ENCODE assay signal across 8 mouse cellular contexts in genomic region chr10:67098408-67099050, GRCm38 (mm10). TPM values are rescaled to one million over a fixed set of nuclear protein-coding genes. Genes with fewer than 3 reads are reported as not detected.
DNase-seq lines count a peak whose midpoint lies in the region; ATAC-seq and TF ChIP-seq lines count a peak whose summit lies in the region.

No protein-coding gene starts in this region.

- intact Hi-C loops in heart, adult 2 months (cut with DNase I): loop anchor here (2.0 to 5.0 kb wide), 2 partner anchors 16 to 89 kb away; no protein-coding TSS in a partner anchor

- H3K36me3 ChIP-seq in heart, embryonic 10.5 days: no peaks in the 10 kb centered on the region
- H3K36me3 ChIP-seq in heart, adult 2 months (ENCODE audit: control insufficient read depth, insufficient read depth, low read length): peaks cover 16% of the 10 kb centered on the region
- H3K36me3 ChIP-seq in forebrain, embryonic 10.5 days (replicated peaks): 0 out of 2 replicates have a peak, but pooled peaks cover 5% of the 10 kb centered on the region
- no peaks in the 10 kb centered on the region for H3K36me3 ChIP-seq in midbrain, embryonic 15.5 days (replicated peaks)

- no peak overlapping the region for H3K9ac ChIP-seq in heart, adult 2 months (ENCODE audit: low read depth, low read length)
- H3K9ac ChIP-seq in midbrain, embryonic 15.5 days: peak overlapping the region; percentile 94

- peaks cover 61% of the 10 kb centered on the region for H3K4me1 ChIP-seq in heart, embryonic 10.5 days
- peaks cover 29% of the 10 kb centered on the region for H3K4me1 ChIP-seq in heart, adult 2 months (ENCODE audit: control insufficient read depth, insufficient read depth, low read length)
- peaks cover 70% of the 10 kb centered on the region for H3K4me1 ChIP-seq in forebrain, embryonic 10.5 days
- peaks cover 64% of the 10 kb centered on the region for H3K4me1 ChIP-seq in midbrain, embryonic 15.5 days

- DNase-seq in heart, embryonic 10.5 days (ENCODE audit: low spot score): no peak
- DNase-seq in heart, adult 2 months: no peak
- no peak for DNase-seq in forebrain, embryonic 10.5 days (ENCODE audit: extremely low spot score, low spot score)
- DNase-seq in kidney, postnatal 25 days: peak; percentile 41 to 78
- DNase-seq in urinary bladder, adult 18-20 months (ENCODE audit: low spot score in 2 of 2): no peak
- DNase-seq in left cerebral cortex, adult 11 months (ENCODE audit: low spot score): no peak

- TF ChIP-seq EP300 in heart, adult 2 months (IDR thresholded peaks at IDR 0.05; ENCODE audit: insufficient read depth, low read depth, low read length): no peak

- no peaks in the 10 kb centered on the region for H3K27me3 ChIP-seq in heart, embryonic 10.5 days (ENCODE audit: insufficient read depth, poor library complexity, severe bottlenecking)
- H3K27me3 ChIP-seq in heart, adult 2 months (ENCODE audit: control insufficient read depth, insufficient read depth, low read length): no peaks in the 10 kb centered on the region
- H3K27me3 ChIP-seq in forebrain, embryonic 10.5 days (ENCODE audit: poor library complexity, severe bottlenecking): no peaks in the 10 kb centered on the region
- H3K27me3 ChIP-seq in midbrain, embryonic 15.5 days (replicated peaks): no peaks in the 10 kb centered on the region

- 17% methylated on average over 7 of the region's 7 CpGs for WGBS in heart, embryonic 10.5 days
- WGBS in heart, adult 2 months: 18% methylated on average over 7 of the region's 7 CpGs
- 19% methylated on average over 7 of the region's 7 CpGs for WGBS in forebrain, embryonic 10.5 days
- 16% methylated on average over 7 of the region's 7 CpGs for WGBS in midbrain, embryonic 15.5 days

- H3K27ac ChIP-seq in heart, embryonic 10.5 days: peak overlapping the region; percentile 59; the same call in 1 of the 2 replicates
- H3K27ac ChIP-seq in heart, adult 2 months: no peak overlapping the region; the same call in 1 of the 2 replicates
- peak overlapping the region; percentile 100; the same call in 1 of the 2 replicates for H3K27ac ChIP-seq in forebrain, embryonic 10.5 days
- H3K27ac ChIP-seq in midbrain, embryonic 15.5 days: no peak overlapping the region

- peak; percentile 20 for ATAC-seq in CD4-positive, CD25-positive, alpha-beta regulatory T cell, adult 4 months
- ATAC-seq in midbrain, embryonic 15.5 days (replicated peaks): no peak

- H3K4me3 ChIP-seq in heart, embryonic 10.5 days: peak overlapping the region; percentile 94
- H3K4me3 ChIP-seq in heart, adult 2 months: no peak overlapping the region
- H3K4me3 ChIP-seq in forebrain, embryonic 10.5 days: peak overlapping the region; percentile 89
- peak overlapping the region; percentile 84 for H3K4me3 ChIP-seq in midbrain, embryonic 15.5 days

- peaks cover 9% of the 10 kb centered on the region for H3K79me2 ChIP-seq in heart, adult 2 months (replicated peaks; ENCODE audit: control insufficient read depth, insufficient read depth, low read length)

- no peak for TF ChIP-seq POLR2A in heart, adult 2 months (IDR thresholded peaks at IDR 0.05; ENCODE audit: insufficient read depth, low read depth, low read length)

- peak overlapping the region; percentile 74 for H3K4me2 ChIP-seq in midbrain, embryonic 15.5 days

- no peak for TF ChIP-seq CTCF in heart, adult 2 months (IDR thresholded peaks at IDR 0.05)

- no peaks in the 10 kb centered on the region for H3K9me3 ChIP-seq in heart, embryonic 10.5 days
- no peaks in the 10 kb centered on the region for H3K9me3 ChIP-seq in forebrain, embryonic 10.5 days
- no peaks in the 10 kb centered on the region for H3K9me3 ChIP-seq in midbrain, embryonic 15.5 days

RNA-seq across cellular contexts. Expression of gene Reep3, which starts 1.8 kb away (rescaled TPM):
- 21.2 and 26.1 TPM in 2 replicates for polyA plus RNA-seq in heart, embryonic 10.5 days (2016; fragmentation: Nextera tagmentation; extraction: Ambion mirVana)
- 10 to 100 TPM; 19.7 to 20.2 TPM for total RNA-seq in heart, adult 2 months (2021)
- polyA plus RNA-seq in heart, adult 2 months (2012; rRNA removed): 14.9 and 27.7 TPM in 2 replicates
- polyA plus RNA-seq in CD4-positive, CD25-positive, alpha-beta regulatory T cell, adult 4 months (2017; shearing (Covaris generic)): 10 to 100 TPM; 13.8 to 17.3 TPM
- 30.9 and 32.7 TPM in 2 replicates for polyA plus RNA-seq in forebrain, embryonic 10.5 days (2016; fragmentation: Nextera tagmentation; extraction: Ambion mirVana)
- 28.3 and 29.2 TPM in 2 replicates for polyA plus RNA-seq in midbrain, embryonic 15.5 days (2015; fragmentation: Nextera tagmentation; extraction: Ambion mirVana)

RNA-seq across cellular contexts. Expression of gene Jmjd1c, which starts 2.6 kb away (rescaled TPM):
- polyA plus RNA-seq in heart, embryonic 10.5 days (2016; fragmentation: Nextera tagmentation; extraction: Ambion mirVana): 27.8 and 30.4 TPM in 2 replicates
- 10 to 100 TPM; 34.5 to 36.8 TPM for total RNA-seq in heart, adult 2 months (2021)
- 8.5 and 14.7 TPM in 2 replicates for polyA plus RNA-seq in heart, adult 2 months (2012; rRNA removed)
- 10 to 100 TPM; 56.7 to 57.2 TPM for polyA plus RNA-seq in CD4-positive, CD25-positive, alpha-beta regulatory T cell, adult 4 months (2017; shearing (Covaris generic))
- polyA plus RNA-seq in forebrain, embryonic 10.5 days (2016; fragmentation: Nextera tagmentation; extraction: Ambion mirVana): 29.7 and 30.6 TPM in 2 replicates
- 52.0 and 53.8 TPM in 2 replicates for polyA plus RNA-seq in midbrain, embryonic 15.5 days (2015; fragmentation: Nextera tagmentation; extraction: Ambion mirVana)

Comparison
In these comparisons a context has a peak if more than half of its experiments do, and no peak if none do; other contexts are left out.
1. H3K27ac ChIP-seq: peak in heart, embryonic 10.5 days (single experiment) and forebrain, embryonic 10.5 days (single experiment); none in heart, adult 2 months (single experiment) and midbrain, embryonic 15.5 days (single experiment).
2. DNase-seq: peak in kidney, postnatal 25 days (2 of 2); none in heart, embryonic 10.5 days (single experiment), heart, adult 2 months (0 of 2), forebrain, embryonic 10.5 days (single experiment), urinary bladder, adult 18-20 months (0 of 2) and left cerebral cortex, adult 11 months (single experiment).